Mouse (Mus musculus): ENCODE results near the gene Dlgap1. TPM values are rescaled to one million over a fixed set of nuclear protein-coding genes. Genes with fewer than 3 reads are reported as not detected.
A peak's percentile ranks its signal among the peaks of the same experiment; 100 is the strongest.

Gene Dlgap1
- total and polyA plus RNA-seq, 3 experiments = 27.5 to 106 (median 44.8) TPM

DNA sequence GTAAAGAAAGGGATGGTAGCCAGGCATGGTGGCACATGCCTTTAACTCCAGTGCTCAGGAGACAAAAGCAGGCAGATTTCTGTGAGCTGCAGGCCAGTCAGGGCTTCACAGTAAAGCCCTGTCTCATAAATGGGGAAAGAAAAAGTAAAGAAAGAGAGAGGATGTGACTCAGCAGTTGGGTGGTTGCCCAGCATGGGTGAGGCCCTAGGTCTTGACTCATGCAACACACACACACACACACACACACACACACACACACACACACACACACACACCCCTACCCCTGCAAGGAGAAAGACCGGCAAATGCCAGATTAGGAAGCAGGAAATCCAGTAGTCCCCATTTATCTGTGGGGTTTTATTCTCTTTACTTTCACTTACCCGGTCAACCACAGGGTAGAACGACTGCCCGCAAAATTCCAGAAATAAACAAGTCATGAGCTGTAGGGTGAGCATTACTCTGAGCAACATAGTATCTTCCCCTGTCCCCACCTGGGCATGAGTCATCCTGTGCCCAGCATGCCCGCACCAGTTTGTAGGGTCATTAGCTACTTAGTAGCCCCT, 759.9 kb downstream of the Dlgap1 start:
- DNase-seq = peak; percentile 95

DNA sequence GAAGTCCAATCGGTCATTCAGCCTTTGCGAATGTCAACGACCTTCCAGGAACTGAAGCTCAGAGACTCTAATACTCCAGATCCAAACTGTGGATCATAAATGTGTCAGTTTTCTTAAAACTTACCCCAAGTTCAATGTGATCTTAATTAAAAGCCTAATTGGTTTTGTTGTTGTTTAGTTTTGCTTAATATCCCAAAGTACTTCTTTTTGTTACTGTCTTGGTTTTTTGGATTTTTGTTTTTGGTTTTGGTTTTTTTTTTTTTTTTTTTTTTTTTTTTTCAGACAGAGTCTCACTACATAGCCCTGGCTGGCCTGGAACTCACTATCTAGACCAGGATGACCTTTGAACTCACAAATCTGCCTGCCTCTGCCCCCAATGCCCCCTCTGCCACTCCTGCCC, 765.9 kb downstream of the Dlgap1 start:
- DNase-seq = no peak

DNA sequence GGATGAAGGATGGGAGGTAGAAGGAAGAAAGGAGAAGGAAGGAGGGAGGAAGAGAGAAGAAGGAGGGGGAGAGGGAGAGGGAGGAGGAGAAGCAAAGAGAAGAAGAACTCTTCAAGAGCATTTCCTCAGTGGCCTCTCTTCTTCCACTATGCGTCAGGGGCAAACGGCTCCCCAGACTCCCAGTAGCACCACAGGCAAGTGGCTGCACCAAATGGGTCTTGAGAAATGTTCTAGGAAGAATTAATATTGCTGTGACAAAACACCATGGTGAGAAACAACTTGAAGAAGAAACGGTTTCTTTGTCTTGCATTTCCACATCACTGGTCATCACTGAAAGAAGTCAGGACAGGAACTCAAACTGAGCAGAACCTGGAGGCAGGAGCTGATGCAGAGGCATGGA, 766.5 kb downstream of the Dlgap1 start:
- no peak for DNase-seq

DNA sequence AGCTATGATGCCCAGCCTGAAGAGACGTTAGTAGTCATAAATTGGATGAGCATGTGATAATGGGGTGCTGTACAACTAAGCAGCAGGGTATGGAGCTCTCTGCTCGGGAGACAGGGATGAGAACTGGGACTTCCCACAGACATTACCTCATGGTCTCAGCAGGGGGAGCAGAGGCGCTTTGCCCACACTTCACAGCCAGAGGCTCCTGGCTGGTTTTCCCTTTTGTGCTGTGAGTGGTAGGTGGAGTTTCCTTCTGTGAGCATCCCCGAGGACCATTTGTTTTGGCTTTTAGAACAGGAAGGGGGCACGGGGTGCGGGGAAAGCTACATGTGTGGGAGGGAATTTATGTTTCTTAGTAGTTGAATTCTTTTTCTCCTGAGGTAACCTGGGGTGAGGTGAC, 768.6 kb downstream of the Dlgap1 start:
- peak; percentile 82 for DNase-seq

DNA sequence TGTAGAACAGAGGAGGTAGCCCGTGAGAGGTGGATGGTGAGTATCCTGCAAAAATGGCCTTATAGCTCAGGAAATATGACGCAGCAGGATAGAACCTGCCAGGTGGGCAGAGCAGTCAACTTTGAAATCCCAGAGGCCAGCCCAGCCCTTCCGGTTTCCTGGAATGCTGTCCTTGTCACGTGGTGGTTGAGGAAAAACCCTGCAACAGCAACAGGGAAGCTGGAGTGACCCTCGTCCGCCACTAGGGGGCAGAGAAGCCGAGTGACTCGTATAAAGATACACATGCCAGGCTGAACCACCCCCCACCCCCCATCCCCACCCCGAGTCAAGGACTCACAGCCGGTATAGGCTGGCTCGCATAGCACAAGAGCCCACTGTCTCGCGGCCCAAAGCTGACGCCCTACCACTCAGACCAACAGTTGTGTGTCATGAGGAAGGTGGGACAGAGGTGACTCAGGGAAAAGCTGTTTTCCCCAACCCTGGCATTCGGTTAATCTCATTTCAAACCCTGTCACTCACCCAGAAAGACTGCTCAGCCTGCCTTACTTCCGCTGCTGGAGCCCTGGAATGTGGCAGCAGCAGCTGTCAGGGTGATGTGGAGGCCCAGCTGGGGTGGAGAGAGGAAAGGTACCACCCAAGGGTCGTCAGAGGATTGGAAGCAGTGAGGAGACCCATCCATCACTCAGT, 769.4 kb downstream of the Dlgap1 start:
- DNase-seq = peak; percentile 93

DNA sequence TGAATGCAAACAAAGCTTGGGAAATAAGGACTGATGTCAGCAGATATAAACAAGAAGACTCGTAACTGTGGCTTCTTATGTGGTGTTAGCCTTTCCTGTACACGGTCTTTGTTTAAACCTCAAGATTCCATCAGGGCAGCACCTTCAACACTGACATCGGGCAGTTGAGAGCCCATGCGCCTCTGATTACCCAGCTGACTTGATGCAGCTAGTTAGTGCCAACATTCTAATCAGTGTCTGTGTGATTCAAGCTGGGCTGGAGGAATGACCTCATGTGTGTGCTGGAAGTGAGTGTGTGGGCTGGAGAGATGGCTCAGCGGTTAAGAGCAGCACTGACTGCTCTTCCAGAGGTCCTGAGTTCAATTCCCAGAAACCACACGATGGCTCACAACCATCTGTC, 770.5 kb downstream of the Dlgap1 start:
- DNase-seq = no peak

DNA sequence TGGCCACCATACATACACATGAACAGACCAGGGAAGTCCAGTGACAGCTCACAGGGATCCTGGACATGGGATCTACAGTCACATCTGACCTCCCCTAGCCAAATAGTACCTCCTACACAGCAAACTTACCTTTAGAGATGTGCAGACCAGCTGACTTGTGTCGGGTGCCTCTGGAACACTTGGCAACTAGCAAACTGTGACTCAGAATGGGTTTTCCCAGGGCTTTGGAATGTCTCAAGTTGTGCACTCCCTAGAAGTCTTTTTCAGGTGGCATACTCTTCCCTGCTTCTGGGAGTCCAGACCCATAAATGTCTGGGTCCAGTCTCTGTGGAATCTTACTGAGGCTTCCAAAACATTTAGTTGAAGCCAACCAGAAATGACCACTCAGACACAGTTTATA, 772.8 kb downstream of the Dlgap1 start:
- DNase-seq = no peak

DNA sequence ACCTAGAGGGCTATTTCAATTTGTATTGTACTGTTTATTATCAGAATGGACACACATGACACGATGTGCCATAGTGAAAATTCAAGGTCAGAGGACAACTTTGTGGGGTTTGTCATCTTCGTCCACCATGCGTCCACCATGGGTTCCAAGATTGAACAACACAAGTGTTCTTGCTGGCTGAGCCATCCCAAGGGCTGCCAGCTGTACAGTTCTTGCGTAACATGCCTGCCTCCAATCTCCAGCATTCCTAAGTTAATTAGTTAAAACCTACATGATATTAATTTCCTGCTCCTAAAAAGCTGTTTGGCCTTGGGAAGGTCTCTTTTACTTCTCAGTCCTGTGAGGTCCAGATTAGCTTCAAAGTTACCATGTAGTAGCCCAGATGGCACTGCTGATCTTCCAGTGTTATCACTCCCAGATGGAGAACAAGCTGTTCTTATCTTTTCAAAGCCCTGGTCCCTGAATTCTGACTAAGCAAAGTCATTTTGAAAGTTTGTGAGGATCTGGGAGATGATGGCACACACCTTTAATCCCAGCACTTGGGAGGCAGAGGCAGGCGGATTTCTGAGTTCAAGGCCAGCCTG, 775.8 kb downstream of the Dlgap1 start:
- DNase-seq = no peak

DNA sequence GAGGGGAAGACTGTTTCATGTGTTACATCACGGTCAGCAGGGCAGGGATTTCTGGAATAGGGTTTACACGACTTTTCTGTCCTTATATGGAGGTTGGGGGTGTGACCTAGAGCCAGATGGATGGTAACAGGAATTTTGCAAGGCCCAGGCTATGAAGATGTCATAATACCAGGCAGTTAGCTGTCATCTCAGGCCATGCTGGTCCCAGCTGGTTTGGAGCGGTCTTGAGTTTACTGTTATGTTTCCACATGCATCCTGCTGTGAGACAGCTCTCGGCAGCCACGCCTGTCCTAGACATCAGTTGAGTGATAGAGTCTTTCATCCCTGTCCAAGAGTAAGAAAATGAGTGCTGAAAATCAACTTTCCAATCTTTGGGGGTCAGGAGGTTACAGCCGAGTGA, 776.5 kb downstream of the Dlgap1 start:
- DNase-seq = peak; percentile 45

DNA sequence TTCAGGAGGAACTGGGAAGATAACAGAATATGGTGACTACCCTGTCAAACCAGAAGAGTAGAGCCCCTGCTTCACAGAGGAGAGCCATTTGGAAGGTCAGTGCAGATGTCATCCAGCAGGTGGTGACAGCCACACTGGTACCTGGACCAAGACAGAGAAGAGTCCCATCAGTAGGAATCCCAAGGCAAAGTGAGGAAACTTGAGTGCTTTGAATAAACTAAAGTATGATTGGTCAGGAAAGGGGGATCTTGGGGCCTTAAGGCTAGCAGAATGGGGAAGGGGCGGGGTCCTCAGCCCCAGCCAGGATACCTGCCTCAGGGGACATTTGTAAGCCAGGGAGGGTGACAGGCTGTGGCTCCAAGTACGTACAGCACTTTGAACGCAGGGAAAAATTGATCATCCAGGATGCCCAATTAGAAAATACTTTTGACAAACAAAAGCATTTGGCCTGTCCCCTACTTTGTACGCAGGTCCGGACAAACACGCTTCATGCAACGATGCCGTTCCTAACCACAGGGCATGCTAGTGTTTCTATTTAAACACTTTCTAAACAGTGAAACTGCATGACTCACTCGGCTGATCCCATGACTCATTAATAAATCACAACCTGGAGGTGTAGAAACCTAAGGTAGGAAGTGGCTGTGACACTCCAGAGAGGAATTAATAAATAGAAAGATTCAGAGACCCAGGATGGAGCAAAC, 777.7 kb downstream of the Dlgap1 start:
- DNase-seq = peak; percentile 73

DNA sequence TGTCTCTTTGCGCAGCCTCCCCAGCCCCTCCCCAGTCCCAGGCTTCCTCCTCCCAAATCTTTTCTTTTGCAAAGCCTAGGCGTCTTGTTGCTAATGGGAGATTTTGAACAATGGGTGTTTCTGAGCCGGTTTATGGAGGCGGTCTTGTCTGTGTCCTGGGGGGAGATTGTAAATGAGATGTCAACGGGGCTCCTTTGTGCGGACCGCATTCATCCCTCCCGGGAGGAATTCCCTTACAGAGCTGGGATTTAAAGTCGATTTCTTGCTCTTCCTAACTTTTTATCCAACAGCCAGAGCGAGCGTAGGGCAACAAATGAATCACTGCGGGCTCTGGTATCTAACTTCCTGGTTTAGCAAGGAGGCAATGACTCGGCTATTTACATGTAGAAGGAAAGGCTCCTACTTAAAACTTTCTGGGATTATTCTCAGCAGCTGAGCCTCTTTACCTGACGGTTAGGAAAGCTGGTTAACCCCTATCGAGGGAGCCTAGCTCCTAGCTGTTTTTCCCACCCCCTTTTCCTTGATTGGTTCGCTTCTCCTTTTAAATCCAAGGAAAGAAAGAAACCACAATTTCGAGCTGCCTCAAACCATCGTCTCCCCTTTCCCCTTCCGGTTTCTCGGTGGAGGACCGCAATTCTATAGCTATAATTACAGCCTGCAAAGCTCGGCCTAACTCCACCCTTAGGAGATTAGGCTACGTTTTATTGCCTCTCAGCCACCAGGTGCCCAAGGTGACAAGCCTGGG, 779.0 kb downstream of the Dlgap1 start:
- DNase-seq = peak; percentile 61

DNA sequence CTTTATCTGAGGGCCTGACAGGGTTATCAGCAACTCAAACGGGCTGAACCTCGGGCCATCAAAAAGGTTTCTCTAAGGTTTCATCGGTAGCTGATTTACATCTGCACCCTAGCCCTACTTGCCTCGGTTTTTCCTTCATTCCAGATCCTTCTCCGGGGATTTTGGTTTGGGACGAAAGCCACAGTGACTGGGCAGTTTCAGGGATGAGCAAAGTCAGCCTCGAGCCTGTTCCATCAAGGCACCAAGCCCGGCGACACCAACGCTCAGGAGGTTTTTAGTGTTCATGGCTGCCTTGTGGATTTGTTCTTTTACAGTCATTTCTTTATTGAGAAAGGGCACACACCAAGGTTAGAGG, 779.6 kb downstream of the Dlgap1 start:
- DNase-seq = peak; percentile 30

DNA sequence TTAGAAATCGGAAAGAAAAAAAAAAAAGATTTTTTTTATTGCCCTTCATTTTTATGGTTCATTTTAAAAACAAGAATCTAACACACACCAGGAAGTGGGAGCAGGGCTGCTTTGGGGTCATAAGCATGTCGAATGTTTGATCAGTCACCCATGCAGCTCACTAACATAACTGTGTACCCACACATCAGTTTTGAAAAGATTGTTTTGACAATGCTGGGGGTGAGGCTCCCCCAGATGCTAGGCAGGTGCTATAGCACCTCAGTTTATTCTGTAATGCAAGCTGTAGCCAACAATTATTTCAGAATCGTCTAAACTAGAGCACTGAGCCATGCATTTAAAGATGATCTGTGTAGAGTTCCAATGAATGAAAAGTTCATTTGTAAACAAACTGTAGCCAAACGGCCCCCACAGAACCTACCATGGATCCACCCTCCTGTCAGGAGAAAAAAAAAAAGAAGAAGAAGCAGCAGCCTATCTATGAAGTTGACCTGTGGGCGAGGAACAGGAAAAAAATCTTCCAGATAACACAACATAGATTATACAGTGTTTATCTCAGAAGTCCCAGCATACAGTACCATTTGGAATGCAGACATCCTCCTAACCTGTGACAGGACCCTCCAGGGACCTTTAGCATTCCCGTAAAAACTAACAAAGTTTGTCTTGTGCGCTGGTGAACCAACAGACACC, 780.2 kb downstream of the Dlgap1 start:
- no peak for DNase-seq

DNA sequence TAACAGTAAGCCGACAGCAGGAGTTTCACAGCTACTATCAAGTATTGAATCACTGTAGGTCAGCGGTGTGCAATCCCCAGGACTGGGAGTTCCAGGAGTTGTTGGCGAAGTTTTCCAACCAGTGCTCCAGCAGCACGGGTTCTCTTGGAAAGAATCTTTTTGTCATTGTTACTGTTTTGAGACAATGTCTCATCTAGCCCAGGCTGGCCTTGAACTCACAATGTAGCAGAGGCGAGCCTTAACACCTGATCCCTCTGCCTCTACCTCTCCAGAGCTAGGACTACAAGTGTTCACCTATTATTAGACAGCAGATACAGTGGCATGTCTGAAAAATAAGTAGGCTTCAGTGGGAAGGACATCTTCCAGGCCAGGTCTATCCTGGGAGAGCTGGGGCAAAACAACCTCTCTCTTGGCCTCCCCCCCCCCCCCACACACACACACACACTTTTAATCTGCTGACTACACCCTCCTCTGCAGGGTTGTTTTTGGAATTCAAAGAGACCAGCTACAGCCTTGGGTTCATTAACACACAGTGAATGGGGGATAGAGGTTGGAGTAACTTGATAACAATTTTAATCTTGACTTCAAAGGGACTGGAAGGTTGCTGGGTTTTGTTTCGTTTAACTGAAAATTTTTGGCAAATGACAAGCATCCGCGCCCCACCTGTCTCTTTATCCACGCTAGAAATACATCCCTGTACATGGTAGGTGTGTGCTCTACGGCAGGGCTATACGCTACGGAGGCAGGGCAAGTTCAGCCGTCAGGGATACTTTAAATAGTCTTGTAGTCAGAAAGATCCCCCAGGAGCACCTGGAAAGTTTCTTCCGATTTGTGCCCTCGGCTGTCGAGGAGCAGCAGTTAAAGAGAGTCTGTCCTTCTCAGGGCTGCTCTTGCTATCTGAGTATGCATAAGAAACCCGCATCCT, 781.6 kb downstream of the Dlgap1 start:
- DNase-seq = peak; percentile 47

DNA sequence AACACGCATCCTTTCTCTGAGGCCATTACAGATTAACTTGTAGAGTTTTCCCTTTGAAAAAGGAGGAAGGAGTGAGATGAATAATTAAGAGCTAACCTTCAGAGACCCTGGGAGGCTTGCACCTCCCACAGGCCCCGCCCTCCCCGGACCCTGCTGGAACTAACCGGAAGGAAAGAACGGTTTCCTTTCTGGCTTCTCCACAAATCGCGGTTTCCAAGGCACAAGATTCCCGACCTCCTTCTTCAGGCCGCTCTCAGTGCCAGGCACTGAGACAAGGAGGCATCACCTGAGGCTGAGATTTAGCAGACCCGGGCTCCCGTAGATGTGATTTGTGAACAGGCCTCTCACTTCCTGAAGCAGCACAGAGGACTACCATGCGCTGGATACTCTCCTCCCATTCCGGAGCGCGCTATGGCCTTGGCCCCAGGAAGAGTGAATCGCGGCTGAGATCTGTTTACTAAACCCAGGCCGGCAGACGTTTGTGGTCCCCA, 782.3 kb downstream of the Dlgap1 start:
- DNase-seq = peak; percentile 84

DNA sequence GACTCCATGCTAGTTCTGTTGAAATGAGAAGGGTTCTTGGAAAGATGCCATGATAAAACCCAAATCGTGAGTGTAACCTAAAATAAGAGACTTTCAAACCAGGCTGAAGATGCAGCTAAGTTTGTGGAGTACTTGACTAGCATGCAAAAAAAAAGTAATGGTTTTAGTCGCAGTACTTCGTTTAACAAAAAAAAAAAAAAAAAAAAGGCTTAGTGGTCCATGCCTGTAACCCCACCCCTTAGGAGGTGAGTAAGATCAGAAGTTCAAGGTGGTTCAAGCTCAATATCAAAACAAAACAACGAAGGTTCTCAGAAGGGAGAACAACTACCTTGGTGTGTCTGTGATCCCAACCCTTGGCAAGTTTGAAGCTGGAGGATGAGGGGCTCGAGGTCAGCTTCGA, 782.8 kb downstream of the Dlgap1 start:
- no peak for DNase-seq

DNA sequence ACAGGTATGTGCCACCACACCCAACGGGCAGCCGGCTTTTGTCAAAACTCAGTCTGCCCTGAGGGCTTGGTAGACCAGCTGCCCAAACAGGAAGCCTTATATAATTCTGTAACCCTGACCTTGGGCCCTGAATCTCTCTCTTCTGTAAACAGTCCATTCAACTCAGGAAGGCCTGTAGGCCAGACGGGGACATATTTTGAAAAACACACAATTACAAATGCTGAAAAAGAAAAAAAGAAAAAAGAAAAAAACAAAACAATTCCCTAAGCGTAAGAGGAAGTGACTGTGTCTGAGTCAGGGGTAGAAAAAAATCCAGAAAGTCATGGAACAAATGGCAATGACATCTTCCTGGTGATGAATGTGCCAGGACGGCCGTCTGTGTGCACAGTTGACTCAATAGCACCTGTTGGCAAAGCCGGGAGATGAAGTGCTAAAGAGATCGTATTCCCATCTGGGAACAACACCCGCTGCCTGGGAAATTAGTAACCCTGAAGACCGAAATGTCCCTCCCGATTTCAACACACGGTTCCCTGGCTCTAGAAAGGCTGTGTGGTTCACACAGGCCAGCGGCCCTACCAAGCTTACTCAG, 784.7 kb downstream of the Dlgap1 start:
- peak; percentile 58 for DNase-seq

DNA sequence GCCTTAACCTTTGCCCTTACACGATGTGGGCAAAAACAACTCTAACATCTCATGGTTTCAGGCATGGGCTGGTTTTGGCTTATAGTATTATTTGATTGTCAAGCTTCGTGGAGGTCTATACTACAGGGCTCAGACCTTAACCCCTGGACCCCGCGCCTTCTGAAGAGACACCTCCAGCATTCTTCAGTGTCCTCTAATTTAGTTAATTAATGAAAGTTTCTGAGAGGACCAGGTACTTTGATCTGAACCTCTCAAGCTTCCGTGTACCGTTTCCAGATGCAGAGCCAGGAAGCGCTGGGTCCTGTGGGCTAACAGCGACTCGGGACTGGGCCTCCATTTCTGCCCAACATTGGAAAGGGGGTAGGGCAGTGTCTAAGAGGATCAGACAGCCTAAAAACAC, 785.2 kb downstream of the Dlgap1 start:
- DNase-seq = no peak

DNA sequence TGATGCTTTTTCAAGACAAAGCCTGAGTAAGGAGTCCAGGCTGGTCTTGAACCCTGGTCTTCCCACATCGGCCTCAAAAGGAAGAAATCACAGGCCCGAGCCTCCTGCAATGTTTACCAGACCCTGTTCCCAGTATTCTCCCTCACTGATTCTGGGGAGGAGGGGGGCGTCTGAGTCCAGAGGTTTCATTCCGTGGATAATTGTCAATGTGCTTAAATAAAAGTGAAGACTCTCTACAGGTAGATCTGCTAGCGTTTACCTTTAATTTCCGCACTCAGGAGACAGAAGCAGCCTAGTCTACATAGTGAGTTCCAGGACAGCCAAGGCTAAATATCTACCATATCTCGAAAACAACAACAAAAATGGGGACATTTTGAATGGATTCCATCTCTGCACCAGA, 785.8 kb downstream of the Dlgap1 start:
- no peak for DNase-seq

DNA sequence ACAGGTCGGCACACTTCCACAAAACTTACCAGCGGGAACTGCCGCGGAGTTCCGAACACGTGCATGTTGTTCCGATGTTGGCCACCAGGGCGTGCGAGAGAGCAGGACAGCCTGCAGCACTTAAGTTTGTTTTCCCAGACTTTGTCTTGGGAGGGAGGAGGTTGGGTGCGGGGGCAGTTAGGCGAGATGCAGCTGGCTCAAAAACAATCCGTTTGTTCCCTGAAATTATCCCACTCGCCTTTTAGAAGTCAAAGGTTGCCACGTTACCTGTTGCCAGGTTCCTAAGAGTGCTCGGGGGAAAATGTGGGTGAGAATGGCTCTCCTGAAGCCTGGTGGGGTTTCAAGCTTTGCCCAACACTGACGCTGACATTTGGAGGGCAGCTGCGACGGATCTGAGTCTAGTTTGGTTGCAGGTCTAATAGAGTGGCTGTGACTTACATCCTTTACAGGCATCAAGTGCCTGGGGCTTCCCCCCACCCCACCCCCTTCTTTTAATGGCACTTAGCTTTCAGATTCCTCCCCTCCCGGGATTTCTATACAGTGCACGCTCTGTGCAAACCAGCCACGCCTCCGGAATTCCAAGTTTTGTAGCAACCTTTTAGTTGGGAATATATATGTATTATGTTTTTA, 786.3 kb downstream of the Dlgap1 start:
- DNase-seq = peak; percentile 91

All from adrenal gland, adult 2 months (tissue).